Mouse (Mus musculus): ENCODE data around the gene Gm20765.

DNA sequence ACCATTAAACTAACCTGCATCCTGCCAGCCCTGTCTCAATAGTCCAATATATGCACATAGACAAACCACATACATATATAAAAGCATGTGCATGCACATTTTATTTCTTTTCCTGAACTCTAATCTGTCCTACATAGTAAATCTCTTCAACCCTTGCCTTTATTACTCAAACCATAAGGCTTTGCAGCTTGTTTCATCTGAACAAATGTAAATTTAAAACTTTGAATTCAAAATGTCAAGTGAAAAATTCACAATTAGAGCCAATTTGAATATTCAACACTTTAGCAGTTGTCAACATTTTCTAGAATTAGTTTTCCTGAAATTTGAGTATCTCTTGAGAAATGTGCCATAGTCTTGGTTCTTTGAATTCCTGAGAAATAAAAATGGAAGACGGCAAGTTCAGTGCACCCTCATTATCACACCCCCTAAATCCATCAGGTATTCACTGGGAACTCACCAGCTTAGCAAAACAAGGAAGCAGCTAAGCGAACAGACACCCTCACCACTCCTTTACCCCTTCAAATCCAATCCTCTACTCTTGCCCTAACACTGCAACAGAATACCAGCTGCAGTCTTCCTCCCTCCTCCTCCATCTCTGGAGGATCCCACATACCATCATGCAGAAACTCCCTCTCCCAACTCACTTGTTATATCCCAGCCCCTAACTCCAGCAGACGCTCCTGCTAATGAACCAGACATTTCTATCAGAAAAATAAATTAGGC, 25.1 kb downstream of the Gm20765 start:
- TF ChIP-seq POLR2A (IDR thresholded peaks at IDR 0.05; ENCODE audit: control insufficient read depth in 1 of 2, insufficient read depth in 1 of 2, low read depth in 1 of 2, low read length in 2 of 2, poor library complexity in 1 of 2) (no peak), EP300 (IDR thresholded peaks at IDR 0.05; ENCODE audit: low read depth in 1 of 2, low read length in 2 of 2) (no peak), POLR2AphosphoS5 (IDR thresholded peaks at IDR 0.05; ENCODE audit: borderline replicate concordance, low read depth, low read length) (no peak), GABPA (IDR thresholded peaks at IDR 0.05; ENCODE audit: low read depth, low read length) (no peak), CTCF (IDR thresholded peaks at IDR 0.05 in 2 of 3, conservative IDR thresholded peaks at IDR 0.05 in 1 of 3; ENCODE audit: control insufficient read depth in 1 of 3, insufficient read depth in 1 of 3, low read depth in 2 of 3, low read length in 3 of 3, poor library complexity in 1 of 3, severe bottlenecking in 1 of 3) (no peak), NRF1 (IDR thresholded peaks at IDR 0.05; ENCODE audit: insufficient read depth, low read depth, low read length, poor library complexity, severe bottlenecking) (no peak), MAX (IDR thresholded peaks at IDR 0.05; ENCODE audit: low read length) (no peak)
